Mouse (Mus musculus) ES-E14 (cell line): ENCODE results near the gene Smim17.

ENCODE experiments used
- CHD2 ChIP-seq: IDR thresholded peaks from 2 replicates; pipeline ENCODE4 v1.6.1; 2014; ENCODE audit warnings: mild to moderate bottlenecking, low read depth, low read length, inconsistent platforms
- HCFC1 ChIP-seq: IDR thresholded peaks from 2 replicates; pipeline ENCODE4 v1.6.1; 2012; ENCODE audit warnings: low read length, inconsistent platforms, borderline replicate concordance; ENCODE audit not compliant: insufficient read depth
- MAFK ChIP-seq: IDR thresholded peaks from 2 replicates; pipeline ENCODE4 v1.6.1; 2014; ENCODE audit warnings: mild to moderate bottlenecking, low read depth, low read length, inconsistent platforms; ENCODE audit not compliant: insufficient read depth
- ZC3H11A ChIP-seq: IDR thresholded peaks from 2 replicates; pipeline ENCODE4 v1.6.1; 2012; ENCODE audit warnings: low read depth, mild to moderate bottlenecking, inconsistent platforms, low read length, borderline replicate concordance

- TF ChIP-seq HCFC1 (no peak), MAFK (no peak), CHD2 (no peak), ZC3H11A (no peak)
Measured at GRCm38 (mm10) chr7:6456399-6456798, 57.9 kb downstream of the Smim17 start.
